Mouse (Mus musculus): ENCODE data around the gene Prnd.

Gene Prnd

GRCm38 (mm10) chr2:131950598-131951095, at the start of gene Prnd:
Gene Prnd (plus strand): TSS chr2:131950861.
- DNase-seq (ENCODE audit: low spot score), result no peak

- no peak for DNase-seq (ENCODE audit: low spot score)
These were observed 48.2 kb upstream of the Prnd start for GRCm38 (mm10) chr2:131902423-131902822.

GRCm38 (mm10) chr2:131902867-131903266, 47.8 kb upstream of the Prnd start:
- no peak for DNase-seq (ENCODE audit: low spot score)

GRCm38 (mm10) chr2:131905025-131905424, 45.6 kb upstream of the Prnd start:
- no peak for DNase-seq (ENCODE audit: low spot score)

GRCm38 (mm10) chr2:131905776-131906175, 44.9 kb upstream of the Prnd start:
- no peak for DNase-seq (ENCODE audit: low spot score)

GRCm38 (mm10) chr2:131906266-131906665, 44.4 kb upstream of the Prnd start:
- DNase-seq (ENCODE audit: low spot score), result no peak

GRCm38 (mm10) chr2:131906846-131907245, 43.8 kb upstream of the Prnd start:
- DNase-seq (ENCODE audit: low spot score), result peak; percentile 22

GRCm38 (mm10) chr2:131907311-131907710, 43.4 kb upstream of the Prnd start:
- DNase-seq (ENCODE audit: low spot score), result no peak

GRCm38 (mm10) chr2:131908351-131908861, 42.3 kb upstream of the Prnd start:
- no peak for DNase-seq (ENCODE audit: low spot score)

- DNase-seq (ENCODE audit: low spot score), result no peak
These were observed 41.8 kb upstream of the Prnd start for GRCm38 (mm10) chr2:131908906-131909305.

- peak; percentile 90 for DNase-seq (ENCODE audit: low spot score)
These were observed 40.7 kb upstream of the Prnd start, which contains the start of the genes Prnp and Prn for GRCm38 (mm10) chr2:131909683-131910572. Gene Prnp (plus strand): TSS chr2:131909928. Gene Prn (plus strand): TSS chr2:131909957.

GRCm38 (mm10) chr2:131910847-131911246, 39.8 kb upstream of the Prnd start:
- no peak for DNase-seq (ENCODE audit: low spot score)

- no peak for DNase-seq (ENCODE audit: low spot score)
These were observed 39.3 kb upstream of the Prnd start for GRCm38 (mm10) chr2:131911341-131911740.

- no peak for DNase-seq (ENCODE audit: low spot score)
These were observed 38.0 kb upstream of the Prnd start for GRCm38 (mm10) chr2:131912526-131913258.

- DNase-seq (ENCODE audit: low spot score), result no peak
These were observed 18.3 kb upstream of the Prnd start for GRCm38 (mm10) chr2:131932275-131932902.

- no peak for DNase-seq (ENCODE audit: low spot score)
These were observed 17.6 kb upstream of the Prnd start for GRCm38 (mm10) chr2:131933013-131933412.

GRCm38 (mm10) chr2:131933598-131933997, 17.1 kb upstream of the Prnd start:
- DNase-seq (ENCODE audit: low spot score), result no peak

- DNase-seq (ENCODE audit: low spot score), result no peak
These were observed 16.4 kb upstream of the Prnd start for GRCm38 (mm10) chr2:131934243-131934642.

GRCm38 (mm10) chr2:131935390-131936105, 15.1 kb upstream of the Prnd start:
- no peak for DNase-seq (ENCODE audit: low spot score)

- DNase-seq (ENCODE audit: low spot score), result no peak
These were observed 14.3 kb upstream of the Prnd start for GRCm38 (mm10) chr2:131936410-131936809.

- peak; percentile 44 for DNase-seq (ENCODE audit: low spot score)
These were observed 11.1 kb upstream of the Prnd start for GRCm38 (mm10) chr2:131939404-131940111.
